Mouse (Mus musculus) gastrocnemius, postnatal 4 days (tissue): Measurements from ENCODE around the gene Pcmtd2. TPM values are rescaled to one million over a fixed set of nuclear protein-coding genes. Genes with fewer than 3 reads are reported as not detected.
"Not testable (repeated sequence)": the region's sequence is repeated elsewhere in the genome, so short reads cannot be mapped to it uniquely, and the experiment has no call there.

ENCODE experiments used
- DNase-seq, 2 experiments: peaks; one replicate each; pipeline ENCODE4 v3.0.0; 2021 to 2022; ENCODE audit warnings: low spot score in 2 of 2, mixed read lengths in 2 of 2
- long read RNA-seq, 2 experiments: library from polyadenylated mRNA; stranded (forward); transcript quantifications; one replicate each; pipeline ENCODE4 v2.0.0; 2021
- total RNA-seq, 2 experiments: library from RNA; stranded (reverse); gene quantifications; 2 replicates each; pipeline ENCODE4 v1.2.3; 2021

Gene Pcmtd2
- total RNA-seq = 10 to 100 TPM; 26.2 to 28.5 TPM
- long read RNA-seq, experiment 1, transcript Pcmtd2-201 (7 exons, 3,569 nt) = major isoform, 19 of 28 reads
- long read RNA-seq, experiment 1, partial matches to known transcripts = 3 of 28 reads
- long read RNA-seq, experiment 1, other reads (novel, unspliced or antisense) = 5 of 28 reads
- long read RNA-seq, experiment 2, transcript Pcmtd2-201 (7 exons, 3,569 nt) = major isoform, 13 of 22 reads
- long read RNA-seq, experiment 2, partial matches to known transcripts = 1 of 22 reads
- long read RNA-seq, experiment 2, other reads (novel, unspliced or antisense) = 8 of 22 reads

DNA sequence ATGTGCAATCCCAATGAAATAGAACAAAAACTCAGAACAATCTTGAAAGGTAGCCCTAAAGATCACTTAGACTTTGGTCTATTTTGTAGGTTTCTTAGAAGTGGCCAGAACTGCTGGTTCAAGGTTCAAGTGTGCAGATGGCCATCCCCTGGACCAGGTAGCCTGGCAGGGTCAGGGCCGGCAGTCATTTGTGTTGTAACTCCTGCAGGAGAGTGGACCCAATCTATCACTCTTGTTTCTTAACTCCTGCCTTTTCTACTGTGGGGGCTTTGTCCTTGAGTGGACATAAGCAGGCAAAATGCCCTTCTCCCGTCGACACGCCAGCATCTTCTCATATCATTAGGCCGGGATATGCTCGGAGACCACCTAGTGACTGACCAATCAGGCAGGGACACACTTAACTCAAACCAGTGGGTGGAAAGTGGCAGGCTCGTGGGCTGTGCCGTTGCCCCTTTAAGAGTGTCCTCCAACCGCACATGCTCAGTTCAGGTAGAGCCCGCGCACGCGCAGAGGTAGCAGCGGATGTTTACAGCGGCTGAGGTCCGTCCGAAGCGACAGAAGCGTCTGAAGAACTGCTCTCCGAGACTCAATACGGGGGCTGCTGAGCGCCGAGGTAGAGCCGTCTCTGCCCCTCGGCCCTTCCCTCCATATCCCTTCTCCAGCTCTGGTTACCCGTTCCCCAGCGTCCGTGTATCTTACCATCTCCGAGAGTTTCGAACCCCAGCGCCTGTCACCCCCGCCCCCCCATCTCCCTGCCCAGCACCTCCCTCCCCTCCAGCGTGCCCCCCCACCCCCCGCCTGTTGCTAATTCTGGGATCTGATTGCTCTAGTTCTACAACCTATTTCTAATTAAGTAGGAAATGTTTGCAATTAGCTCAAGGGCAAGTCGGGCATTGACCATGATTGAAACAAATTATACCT, at the start of gene Pcmtd2:
Pcmtd2 (plus strand) TSS at position 483 of the 921 bp plus-strand sequence.
- peak; percentile 76 to 89 for DNase-seq

- DNase-seq = no peak
Measured at GRCm38 (mm10) chr2:181789396-181789795, 48.3 kb upstream of the Pcmtd2 start.

DNA sequence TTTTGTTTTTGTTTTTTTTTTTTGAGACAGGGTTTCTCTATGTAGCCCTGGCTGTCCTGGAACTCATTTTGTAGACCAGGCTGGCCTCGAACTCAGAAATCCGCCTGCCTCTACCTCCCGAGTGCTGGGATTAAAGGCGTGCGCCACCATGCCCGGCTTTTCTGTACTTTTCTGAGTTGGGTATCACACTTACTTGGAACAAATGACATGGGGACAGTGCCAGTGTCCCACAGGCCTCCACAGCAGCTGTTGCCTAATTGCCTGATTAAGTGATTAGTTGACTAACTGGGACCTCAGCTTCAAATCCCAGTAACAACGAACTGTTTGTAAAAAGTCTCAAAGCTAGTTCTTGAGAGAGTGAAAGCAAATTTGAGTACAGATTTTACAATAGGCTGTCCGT, 44.5 kb upstream of the Pcmtd2 start:
- DNase-seq = not testable (repeated sequence)

GRCm38 (mm10) chr2:181795641-181796130, 42.0 kb upstream of the Pcmtd2 start:
- no peak for DNase-seq

- DNase-seq = no peak
Measured at GRCm38 (mm10) chr2:181797672-181798071, 40.0 kb upstream of the Pcmtd2 start.

- no peak for DNase-seq
Measured at GRCm38 (mm10) chr2:181829032-181829650, 8.5 kb upstream of the Pcmtd2 start.

DNA sequence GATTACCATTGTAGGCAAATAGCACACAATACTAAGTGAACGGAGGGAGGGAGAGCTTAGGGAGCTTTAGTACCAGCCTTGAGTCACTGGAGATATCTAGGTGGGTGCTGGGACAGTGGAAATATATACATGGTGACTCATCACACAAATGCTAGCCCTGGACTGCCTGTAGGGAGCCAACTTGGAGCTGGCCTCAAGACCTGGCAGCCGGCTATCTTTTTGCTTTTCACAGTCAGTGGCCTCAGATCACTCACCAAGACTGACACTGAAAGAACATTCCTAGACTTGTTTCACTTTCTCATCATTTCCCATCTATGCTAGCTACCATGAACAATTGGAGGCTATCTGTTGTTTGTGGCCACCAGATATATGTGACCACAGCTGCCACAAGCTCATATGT, 4.9 kb upstream of the Pcmtd2 start:
- DNase-seq = no peak

- DNase-seq = no peak
Measured at GRCm38 (mm10) chr2:181838293-181838680, 633 bp downstream of the Pcmtd2 start.

- no peak for DNase-seq
Measured at GRCm38 (mm10) chr2:181845709-181846394, 8.2 kb downstream of the Pcmtd2 start.

GRCm38 (mm10) chr2:181863791-181864535, 26.3 kb downstream of the Pcmtd2 start, which contains the start of gene Polr3k:
Gene Polr3k (plus strand): TSS chr2:181864337.
- DNase-seq = peak; percentile 71 to 87

GRCm38 (mm10) chr2:181864536-181864860, 26.8 kb downstream of the Pcmtd2 start:
- no peak for DNase-seq

- peak; percentile 22 to 52 for DNase-seq
Measured at GRCm38 (mm10) chr2:181866931-181867330, 29.3 kb downstream of the Pcmtd2 start.

DNA sequence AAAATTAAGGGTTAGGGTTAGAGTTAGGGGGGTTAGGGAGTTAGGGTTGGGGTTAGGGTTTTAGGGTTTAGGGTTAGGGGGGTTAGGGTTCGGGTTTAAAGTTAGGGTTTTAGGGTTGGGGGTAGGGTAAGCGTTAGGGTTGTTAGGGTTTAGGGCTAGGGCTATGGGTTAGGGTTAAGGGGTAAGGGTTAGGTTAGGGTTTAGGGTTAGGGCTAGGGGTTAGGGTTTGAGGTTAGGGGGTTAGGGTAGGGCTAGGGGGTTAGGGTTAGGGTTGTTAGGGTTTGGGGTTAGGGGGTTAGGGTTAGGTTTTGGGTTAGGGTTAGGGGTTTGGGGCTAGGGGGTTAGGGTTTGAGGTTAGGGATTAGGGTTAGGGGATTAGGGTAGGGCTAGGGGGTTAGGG, 33.4 kb downstream of the Pcmtd2 start:
- DNase-seq = no peak

GRCm38 (mm10) chr2:181878903-181879302, 41.2 kb downstream of the Pcmtd2 start:
- DNase-seq = no peak

DNA sequence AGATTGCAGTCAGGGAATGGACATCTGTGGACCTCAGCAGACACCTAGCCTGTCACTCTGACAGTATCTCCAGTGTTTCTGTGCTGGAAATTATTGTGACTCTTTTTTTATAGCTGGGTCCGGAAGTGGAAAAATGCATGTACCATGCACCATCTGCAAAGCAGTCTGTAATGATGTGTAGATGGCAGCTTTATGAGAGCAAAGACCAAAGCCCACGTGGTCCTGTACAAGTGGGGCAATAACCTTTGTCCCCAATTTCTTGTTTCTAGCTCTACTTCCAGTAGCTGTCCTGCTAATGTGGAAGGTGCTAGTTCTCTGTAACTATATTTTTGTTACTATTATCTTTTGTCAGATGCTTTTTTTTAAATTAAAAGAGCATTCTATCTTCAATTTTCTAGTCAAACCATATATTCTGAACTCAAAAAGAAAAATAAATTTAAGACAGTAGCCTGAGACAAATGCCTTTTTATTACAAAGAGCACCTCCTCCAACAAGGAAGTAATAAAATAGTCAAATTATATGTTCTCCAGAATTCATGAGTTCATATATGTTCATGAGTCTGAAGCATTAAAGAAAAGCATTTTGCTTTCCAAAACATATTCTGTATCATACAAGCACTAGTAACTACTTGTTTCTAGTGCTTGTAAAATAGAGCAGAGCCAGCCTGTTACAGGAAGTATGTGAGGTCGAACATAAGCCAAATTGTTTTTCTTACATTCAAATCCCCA, 45.5 kb downstream of the Pcmtd2 start:
- no peak for DNase-seq
